Mouse (Mus musculus) heart, adult 11 months (tissue): ENCODE results near the gene Serhl.
A peak's percentile ranks its signal among the peaks of the same experiment; 100 is the strongest.

Experiments used
- DNase-seq: peaks from one replicate; pipeline ENCODE4 v3.0.0; 2022

The Serhl gene

GRCm38 (mm10) chr15:83165526-83166315 is 76.4 kb downstream of the Serhl start:
- peak; percentile 89 for DNase-seq
